10 mouse cellular contexts compared by ENCODE assay signal in genomic region chr5:111423011-111423410, GRCm38 (mm10). TPM values are rescaled to one million over a fixed set of nuclear protein-coding genes. Genes with fewer than 3 reads are reported as not detected.
DNase-seq lines count a peak whose midpoint lies in the region; ATAC-seq lines count a peak whose summit lies in the region.
"Had no signal": no experiment of that assay in that cellular context is flagged by ENCODE, and none has a peak within 500 bp of the region (broad histone marks: within the 10 kb centered on the region; RNA-seq: fewer than 3 reads in every experiment).

No protein-coding gene starts in this region.

- H3K9me3 ChIP-seq in heart, embryonic 11.5 days (replicated peaks; ENCODE audit: control insufficient read depth, low read length): no peaks in the 10 kb centered on the region
- H3K9me3 ChIP-seq in lung, embryonic 16.5 days (ENCODE audit: control insufficient read depth, low read length): no peaks in the 10 kb centered on the region
- H3K9me3 ChIP-seq in limb, embryonic 12.5 days: no peaks in the 10 kb centered on the region
- no peaks in the 10 kb centered on the region for H3K9me3 ChIP-seq in stomach, embryonic 16.5 days (replicated peaks; ENCODE audit: control insufficient read depth, low read length)

- no peak for ATAC-seq in heart, embryonic 11.5 days (replicated peaks; ENCODE audit: insufficient number of reproducible peaks, low FRiP score, low TSS enrichment)
- no peak for ATAC-seq in lung, embryonic 16.5 days (ENCODE audit: low read depth)
- ATAC-seq in limb, embryonic 12.5 days (ENCODE audit: insufficient number of reproducible peaks, insufficient read depth, low FRiP score, low TSS enrichment, low read depth): no peak
- no peak for ATAC-seq in stomach, embryonic 16.5 days (ENCODE audit: insufficient read depth, low FRiP score)
- ATAC-seq: lung, postnatal 0 days had no signal

- 81% methylated on average over 10 of the region's 10 CpGs for WGBS in heart, embryonic 11.5 days (ENCODE audit: insufficient replicate concordance)
- 76% methylated on average over 10 of the region's 10 CpGs for WGBS in lung, embryonic 16.5 days
- 79% methylated on average over 10 of the region's 10 CpGs for WGBS in limb, embryonic 12.5 days
- WGBS in stomach, embryonic 16.5 days: 63% methylated on average over 10 of the region's 10 CpGs

- 0 out of 2 replicates have a peak, but pooled peaks cover 3% of the 10 kb centered on the region for H3K36me3 ChIP-seq in heart, embryonic 11.5 days (ENCODE audit: control insufficient read depth, insufficient read depth, low read length)
- no peaks in the 10 kb centered on the region; the same call in 1 of the 2 replicates for H3K36me3 ChIP-seq in lung, embryonic 16.5 days (ENCODE audit: control insufficient read depth, insufficient read depth, low read length)
- peaks cover 51% of the 10 kb centered on the region for H3K36me3 ChIP-seq in limb, embryonic 12.5 days
- H3K36me3 ChIP-seq in stomach, embryonic 16.5 days (ENCODE audit: control insufficient read depth, insufficient read depth, low read length): no peaks in the 10 kb centered on the region

- H3K4me1 ChIP-seq in heart, embryonic 11.5 days (ENCODE audit: control insufficient read depth, insufficient read depth, low read length): peaks cover 52% of the 10 kb centered on the region
- H3K4me1 ChIP-seq in lung, embryonic 16.5 days (replicated peaks; ENCODE audit: control insufficient read depth, insufficient read depth, low read length): peaks cover 35% of the 10 kb centered on the region
- H3K4me1 ChIP-seq in limb, embryonic 12.5 days (replicated peaks): peaks cover 88% of the 10 kb centered on the region
- H3K4me1 ChIP-seq in stomach, embryonic 16.5 days (ENCODE audit: control insufficient read depth, insufficient read depth, low read length): peaks cover 50% of the 10 kb centered on the region

- H3K9ac ChIP-seq in heart, embryonic 11.5 days (ENCODE audit: low read depth, low read length): no peak overlapping the region
- no peak overlapping the region for H3K9ac ChIP-seq in lung, embryonic 16.5 days (ENCODE audit: low read length)
- H3K9ac ChIP-seq in limb, embryonic 12.5 days (replicated peaks): no peak overlapping the region; the same call in 1 of the 2 replicates
- H3K9ac ChIP-seq in stomach, embryonic 16.5 days (ENCODE audit: low read length): peak overlapping the region; percentile 4; the same call in 1 of the 2 replicates

- no peak overlapping the region for H3K27ac ChIP-seq in heart, embryonic 11.5 days (ENCODE audit: low read depth, low read length)
- no peak overlapping the region for H3K27ac ChIP-seq in lung, embryonic 16.5 days (ENCODE audit: low read length)
- no peak overlapping the region for H3K27ac ChIP-seq in limb, embryonic 12.5 days
- H3K27ac ChIP-seq in stomach, embryonic 16.5 days (ENCODE audit: low read length): no peak overlapping the region

- DNase-seq in heart, adult 8-10 months (ENCODE audit: low spot score): no peak
- DNase-seq in lung, postnatal 4 days: no peak
- DNase-seq in spleen, postnatal 36 days (ENCODE audit: low spot score in 2 of 2): no peak
- no peak for DNase-seq in cerebellum, postnatal 10 days
- DNase-seq: kidney, adult 9 months had no signal

- H3K4me3 ChIP-seq in heart, embryonic 11.5 days (ENCODE audit: low read depth, low read length): no peak overlapping the region
- no peak overlapping the region for H3K4me3 ChIP-seq in lung, embryonic 16.5 days (ENCODE audit: low read length)
- peak overlapping the region; percentile 65 for H3K4me3 ChIP-seq in limb, embryonic 12.5 days (replicated peaks)
- H3K4me3 ChIP-seq in stomach, embryonic 16.5 days (replicated peaks; ENCODE audit: low read length): peak overlapping the region; percentile 77

- peak overlapping the region; percentile 9; the same call in 1 of the 2 replicates for H3K4me2 ChIP-seq in heart, embryonic 11.5 days
- peak overlapping the region; percentile 6; the same call in 1 of the 2 replicates for H3K4me2 ChIP-seq in lung, embryonic 16.5 days (ENCODE audit: low read depth, low read length)
- H3K4me2 ChIP-seq in limb, embryonic 12.5 days: peak overlapping the region; percentile 90
- H3K4me2 ChIP-seq in stomach, embryonic 16.5 days (ENCODE audit: low read depth, low read length): peak overlapping the region; percentile 92

- H3K27me3 ChIP-seq in heart, embryonic 11.5 days (ENCODE audit: control insufficient read depth, insufficient read depth, low read length): peaks cover 34% of the 10 kb centered on the region
- H3K27me3 ChIP-seq in lung, embryonic 16.5 days (ENCODE audit: control insufficient read depth, insufficient read depth, low read depth, low read length): peaks cover 22% of the 10 kb centered on the region
- H3K27me3 ChIP-seq in limb, embryonic 12.5 days: peaks cover 73% of the 10 kb centered on the region
- H3K27me3 ChIP-seq in stomach, embryonic 16.5 days (ENCODE audit: control insufficient read depth, insufficient read depth, low read length): peaks cover 21% of the 10 kb centered on the region

RNA-seq across cellular contexts. Expression of gene Mn1, which starts 5.8 kb away (rescaled TPM):
- 6.6 and 7.1 TPM in 2 replicates for polyA plus RNA-seq in heart, embryonic 11.5 days (2014; fragmentation: Nextera tagmentation; extraction: Ambion mirVana)
- 10 to 100 TPM; 13.9 to 21.6 (median 19.8) TPM for total RNA-seq in heart, adult 8-10 months (2022)
- 6.8 and 7.8 TPM in 2 replicates for polyA plus RNA-seq in lung, embryonic 16.5 days (2015; fragmentation: Nextera tagmentation; extraction: Ambion mirVana)
- polyA plus RNA-seq in limb, embryonic 12.5 days (2016; fragmentation: Nextera tagmentation; extraction: Ambion mirVana): 14.9 and 15.0 TPM in 2 replicates
- 11.1 and 11.7 TPM in 2 replicates for polyA plus RNA-seq in stomach, embryonic 16.5 days (2015; fragmentation: Nextera tagmentation; extraction: Ambion mirVana)

Comparison
In these comparisons a context has a peak if more than half of its experiments do, and no peak if none do; other contexts are left out.
1. H3K4me2 ChIP-seq: peak in every context shown above with its lines; median percentile 92 in stomach, embryonic 16.5 days; 90 in limb, embryonic 12.5 days; 9 in heart, embryonic 11.5 days; 6 in lung, embryonic 16.5 days.
2. H3K4me3 ChIP-seq: peak in limb, embryonic 12.5 days (single experiment) and stomach, embryonic 16.5 days (single experiment); none in heart, embryonic 11.5 days (single experiment) and lung, embryonic 16.5 days (single experiment).